Mouse (Mus musculus): Measurements from ENCODE around the gene Mpv17l2.

Mpv17l2 gene

DNA sequence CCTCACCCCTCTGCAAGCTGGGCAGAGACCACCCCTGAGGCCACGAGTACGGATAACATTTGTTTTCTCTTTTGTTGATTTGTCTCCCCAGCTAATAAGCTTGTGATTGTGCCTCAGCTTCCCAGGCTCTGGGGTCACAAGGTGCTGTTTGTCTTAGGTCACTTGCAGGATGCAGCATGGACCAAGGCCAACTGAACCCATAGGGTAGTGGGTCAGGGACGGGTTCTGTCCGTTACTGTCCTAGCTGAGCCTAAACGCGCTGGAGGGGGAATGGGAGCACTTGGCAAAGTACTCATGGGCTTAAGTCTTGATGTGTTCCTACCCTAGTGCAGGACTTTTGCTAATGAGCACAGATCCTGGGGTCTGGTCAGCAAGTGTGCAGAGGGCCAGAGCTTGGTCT is 6.8 kb upstream of the Mpv17l2 start:
- no peak for ATAC-seq (ENCODE audit: low TSS enrichment)

DNA sequence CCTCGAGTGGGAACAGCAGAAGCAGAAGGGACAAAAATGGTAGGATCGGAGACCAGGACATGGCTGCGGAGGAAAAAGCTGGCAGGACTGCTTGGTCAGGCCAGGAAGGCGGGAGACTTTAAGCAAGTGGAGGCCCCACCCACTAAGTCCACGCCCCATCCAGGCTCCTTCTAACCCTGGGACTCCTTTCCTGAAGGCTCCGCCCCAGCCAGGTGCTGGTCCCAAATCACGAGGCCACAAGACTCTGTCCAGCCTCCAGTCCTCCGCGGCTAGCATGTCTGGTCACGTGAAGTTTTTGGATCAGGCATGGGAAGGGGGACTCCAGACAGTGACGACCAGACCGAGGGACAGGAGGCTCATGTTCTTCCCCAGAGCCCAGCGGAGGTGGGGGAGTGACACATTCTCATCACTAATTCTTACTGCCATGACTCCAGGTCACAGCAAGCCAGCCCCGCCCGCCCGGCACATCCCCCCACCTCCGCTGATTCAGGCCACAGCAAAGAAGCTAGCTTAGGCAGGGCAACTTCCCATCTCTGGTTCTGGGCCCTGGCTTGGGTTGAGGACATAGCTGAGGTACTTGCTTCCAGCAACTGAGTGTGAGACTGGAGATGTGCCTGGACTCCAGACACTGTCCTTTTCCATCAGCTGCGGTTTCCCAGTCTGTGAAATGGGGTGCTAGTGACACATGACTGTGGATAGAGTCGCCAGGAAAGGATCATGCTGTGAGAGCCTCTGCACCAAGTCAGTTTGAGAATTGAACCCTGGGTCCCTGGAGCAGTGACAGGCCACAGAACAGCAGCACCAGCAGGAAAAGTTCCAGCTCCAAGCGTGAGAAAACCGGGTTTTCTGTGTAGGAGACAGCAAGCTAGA is 6.1 kb upstream of the Mpv17l2 start:
- no peak; the same call in 1 of the 2 replicates for ATAC-seq (ENCODE audit: low TSS enrichment)

- no peak for ATAC-seq (ENCODE audit: low TSS enrichment)
These were observed 5.3 kb upstream of the Mpv17l2 start for GRCm38 (mm10) chr8:70765838-70766570.

DNA sequence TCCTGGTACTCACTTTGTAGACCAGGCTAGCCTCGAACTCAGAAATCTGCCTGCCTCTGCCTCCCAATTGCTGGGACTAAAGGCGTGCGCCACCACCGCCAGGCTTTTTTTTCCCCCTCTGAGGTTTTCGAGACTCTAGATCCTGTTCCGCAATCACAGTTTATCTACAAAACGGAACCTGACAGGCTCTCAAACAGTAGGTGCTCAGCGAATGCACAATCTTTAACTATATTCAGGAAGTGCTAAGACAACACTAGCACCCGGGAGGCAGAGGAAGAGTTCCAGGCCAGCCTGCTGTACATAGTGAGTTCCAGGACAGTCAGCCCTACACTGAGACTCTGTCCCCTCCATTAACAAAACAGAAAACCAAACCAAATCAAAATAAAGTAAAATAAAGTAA is 4.6 kb upstream of the Mpv17l2 start:
- ATAC-seq (ENCODE audit: low TSS enrichment): no peak

GRCm38 (mm10) chr8:70764676-70765075 is 3.9 kb upstream of the Mpv17l2 start:
- ATAC-seq (ENCODE audit: low TSS enrichment): no peak

DNA sequence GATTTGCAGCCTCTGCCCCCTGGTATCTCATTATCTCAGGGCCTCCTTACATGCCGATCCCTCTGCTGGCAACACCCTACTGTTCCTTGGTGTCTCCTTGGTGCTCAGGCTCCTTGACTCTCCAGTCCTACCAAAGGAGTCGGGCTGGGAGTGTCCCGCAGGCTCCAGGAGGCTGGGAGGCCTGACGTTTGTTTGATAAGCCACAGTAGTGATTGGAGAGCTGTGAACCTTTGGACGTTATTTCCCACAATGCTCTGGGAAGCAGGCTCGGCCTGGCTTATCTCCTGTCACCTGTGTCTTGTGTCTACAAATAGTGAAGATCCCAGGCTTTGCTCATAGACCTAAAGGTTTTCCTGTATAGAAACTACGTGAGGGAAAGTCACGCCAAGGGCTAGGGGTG is 3.3 kb upstream of the Mpv17l2 start:
- ATAC-seq (ENCODE audit: low TSS enrichment): no peak

DNA sequence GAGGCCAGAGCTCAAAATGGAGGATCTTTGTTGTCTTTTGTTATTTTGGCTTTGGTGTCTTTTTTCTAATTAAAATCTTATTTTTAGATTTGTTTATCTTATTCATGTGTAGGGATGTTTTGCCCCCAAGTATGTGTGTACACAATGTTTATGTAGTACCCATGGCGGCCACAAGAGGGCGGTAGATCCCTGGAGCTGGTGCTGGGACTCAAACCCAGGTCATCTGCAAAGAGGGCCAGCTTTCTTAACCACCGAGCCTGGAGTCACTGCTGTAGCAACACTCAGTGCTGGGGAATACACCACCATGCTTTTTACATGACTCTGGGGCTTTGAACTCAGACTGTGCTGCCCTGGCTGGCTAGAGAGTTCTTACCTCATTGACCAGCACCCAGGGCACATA is 2.6 kb upstream of the Mpv17l2 start:
- no peak for ATAC-seq (ENCODE audit: low TSS enrichment)

DNA sequence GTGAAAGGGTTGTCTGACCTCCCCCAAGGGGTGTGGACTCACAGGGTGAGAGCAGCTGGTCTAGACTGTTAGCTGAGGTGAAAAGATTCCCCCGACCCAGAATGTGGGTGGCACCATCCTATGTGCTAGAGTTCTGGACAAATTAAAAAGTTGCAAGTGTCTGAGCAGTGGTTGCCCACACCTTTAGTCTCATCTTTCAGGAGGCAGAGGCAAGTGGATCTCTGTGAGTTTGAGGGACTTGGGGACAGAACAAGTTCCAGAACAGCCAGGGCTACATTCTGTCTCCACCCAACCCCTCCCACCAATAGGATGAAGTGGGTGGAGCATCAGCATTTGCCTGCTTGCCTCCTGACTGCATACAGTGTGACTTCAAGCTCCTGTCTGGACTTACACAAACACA is 1.4 kb upstream of the Mpv17l2 start:
- ATAC-seq (ENCODE audit: low TSS enrichment): no peak

- ATAC-seq (ENCODE audit: low TSS enrichment): peak; percentile 2; the same call in 1 of the 2 replicates
These were observed 396 bp downstream of the Mpv17l2 start for GRCm38 (mm10) chr8:70760350-70760749.

- ATAC-seq (ENCODE audit: low TSS enrichment): no peak
These were observed 1.9 kb downstream of the Mpv17l2 start for GRCm38 (mm10) chr8:70758616-70759561.

- ATAC-seq (ENCODE audit: low TSS enrichment): no peak
These were observed 2.5 kb downstream of the Mpv17l2 start for GRCm38 (mm10) chr8:70758308-70758615.

DNA sequence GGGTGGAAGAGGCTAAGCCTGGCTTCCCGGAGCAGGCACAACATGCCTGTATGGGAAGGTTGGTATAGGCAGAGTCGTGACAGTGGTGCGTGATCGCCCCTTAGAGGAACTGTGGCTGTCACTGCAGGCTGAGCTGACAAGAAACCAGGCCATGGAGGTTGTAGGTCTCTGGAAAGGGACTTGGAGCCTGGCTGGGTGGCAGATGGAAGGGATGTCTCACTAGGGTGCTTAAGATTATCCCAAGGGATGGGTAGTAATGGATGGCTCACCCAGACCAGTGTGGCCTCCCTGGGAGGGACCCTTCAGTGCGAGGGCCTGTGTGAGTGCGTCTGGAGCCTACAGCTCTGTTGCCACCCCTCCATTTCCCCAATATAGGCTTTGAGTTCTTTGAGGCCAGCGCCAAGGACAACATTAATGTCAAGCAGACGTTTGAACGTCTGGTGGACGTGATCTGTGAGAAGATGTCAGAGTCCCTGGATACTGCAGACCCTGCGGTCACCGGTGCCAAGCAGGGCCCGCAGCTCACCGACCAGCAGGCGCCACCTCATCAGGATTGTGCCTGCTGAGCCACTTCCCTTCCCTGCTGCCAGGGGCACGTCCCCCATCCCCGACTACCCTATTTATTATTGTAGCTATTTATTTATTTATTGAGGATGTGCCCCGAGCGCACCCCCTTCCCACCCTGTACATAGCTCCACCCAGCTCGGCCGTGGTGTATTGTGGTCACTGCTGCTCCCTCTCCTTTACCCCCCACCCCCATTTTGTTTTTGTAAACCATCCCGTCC is 3.0 kb downstream of the Mpv17l2 start:
- no peak for ATAC-seq (ENCODE audit: low TSS enrichment)

GRCm38 (mm10) chr8:70756476-70757040 is 4.2 kb downstream of the Mpv17l2 start:
- ATAC-seq (ENCODE audit: low TSS enrichment): no peak

DNA sequence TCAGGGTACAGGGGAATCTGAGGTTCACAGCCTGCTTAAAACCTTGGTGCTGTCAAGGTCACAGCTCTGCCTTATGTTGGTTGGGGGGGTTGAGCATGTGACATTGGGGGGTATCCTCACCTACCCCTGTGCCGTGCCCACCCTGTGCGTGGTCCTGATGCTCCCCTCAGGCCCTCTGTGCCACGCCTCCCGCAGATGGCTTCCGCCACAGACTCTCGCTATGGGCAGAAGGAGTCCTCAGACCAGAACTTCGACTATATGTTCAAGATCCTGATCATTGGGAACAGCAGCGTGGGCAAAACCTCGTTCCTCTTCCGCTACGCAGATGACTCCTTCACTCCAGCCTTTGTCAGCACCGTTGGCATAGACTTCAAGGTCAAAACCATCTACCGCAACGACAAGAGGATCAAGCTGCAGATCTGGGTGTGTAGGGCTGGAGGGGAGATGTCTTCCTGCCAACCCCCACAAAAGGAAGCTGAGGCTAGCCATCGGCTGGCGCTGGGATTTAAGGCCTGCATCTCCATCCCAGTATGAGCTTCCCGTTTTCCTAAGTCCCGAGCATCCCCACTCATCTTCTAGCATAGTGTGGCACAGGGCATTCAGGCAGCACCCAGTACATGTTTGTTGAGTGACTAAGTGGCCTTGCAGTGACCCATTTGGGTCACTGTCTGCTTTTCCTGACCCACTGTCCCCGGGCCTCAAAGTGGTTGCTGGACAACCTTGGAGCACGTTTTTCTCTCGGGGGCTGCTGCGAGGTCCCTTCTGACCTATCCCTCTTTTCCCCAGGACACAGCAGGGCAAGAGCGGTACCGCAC is 4.9 kb downstream of the Mpv17l2 start:
- no peak for ATAC-seq (ENCODE audit: low TSS enrichment)

- peak; percentile 26 for ATAC-seq (ENCODE audit: low TSS enrichment)
These were observed 5.7 kb downstream of the Mpv17l2 start for GRCm38 (mm10) chr8:70754871-70755660.

DNA sequence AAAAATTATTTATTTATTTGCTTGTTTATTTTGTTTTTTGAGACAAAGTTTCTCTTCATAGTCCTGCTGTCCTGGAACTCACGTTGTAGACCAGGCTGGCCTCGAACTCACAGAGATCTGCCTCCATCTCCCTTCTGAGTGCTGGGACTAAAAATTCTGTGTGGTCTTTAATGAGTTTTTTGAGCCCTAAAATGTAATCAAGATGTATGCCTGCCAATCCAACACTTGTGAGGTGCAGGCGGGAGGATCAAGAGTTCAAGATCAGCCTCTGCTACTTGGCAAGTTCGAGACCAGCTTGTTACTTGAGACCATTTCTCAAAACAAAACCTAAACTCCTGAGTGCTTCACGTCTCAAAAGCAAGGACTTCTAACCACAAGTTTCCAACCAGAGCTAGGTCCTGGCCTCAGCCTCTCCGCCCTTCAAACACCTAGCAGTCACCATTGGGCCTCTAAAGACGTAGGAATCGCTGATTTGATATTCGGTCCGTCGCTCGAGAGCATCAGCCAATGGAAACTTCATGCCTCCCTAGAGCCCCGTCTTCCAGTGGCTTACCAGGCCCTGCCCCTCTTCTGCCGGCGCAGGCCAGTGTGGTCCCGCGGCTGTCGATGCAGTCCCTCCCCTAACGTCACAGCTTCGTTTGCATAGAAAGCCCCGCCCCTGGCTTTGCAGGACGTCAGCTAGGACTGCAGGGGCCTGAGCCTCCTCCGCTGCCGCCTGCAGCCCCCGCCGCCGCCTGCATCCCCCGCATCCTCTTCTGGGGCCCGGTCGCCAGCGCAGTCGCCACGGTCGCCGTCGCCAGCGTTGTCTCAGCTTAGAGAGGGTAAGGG is 6.5 kb downstream of the Mpv17l2 start, which contains the start of gene Rab3a:
TSS of gene Rab3a (plus strand) at position 637 of the 828 bp plus-strand sequence.
- peak; percentile 80 for ATAC-seq (ENCODE audit: low TSS enrichment)

- ATAC-seq (ENCODE audit: low TSS enrichment): peak; percentile 32
These were observed 7.6 kb downstream of the Mpv17l2 start for GRCm38 (mm10) chr8:70753151-70753550.

Data from frontal cortex, adult (tissue).